Mouse (Mus musculus) leukemia stem cell, adult 10-12 weeks (primary cell): ENCODE data around the gene Fam181a. TPM values are rescaled to one million over a fixed set of nuclear protein-coding genes. Genes with fewer than 3 reads are reported as not detected.

Experiments
- polyA plus RNA-seq: library from polyadenylated mRNA; stranded (reverse); fragments of >175 nt; gene quantifications from 2 replicates; pipeline ENCODE4 v1.2.3, GENCODE M21; 2012; ENCODE audit warnings: low replicate concordance

The Fam181a gene
- polyA plus RNA-seq: not detected in 2 replicates

DNA sequence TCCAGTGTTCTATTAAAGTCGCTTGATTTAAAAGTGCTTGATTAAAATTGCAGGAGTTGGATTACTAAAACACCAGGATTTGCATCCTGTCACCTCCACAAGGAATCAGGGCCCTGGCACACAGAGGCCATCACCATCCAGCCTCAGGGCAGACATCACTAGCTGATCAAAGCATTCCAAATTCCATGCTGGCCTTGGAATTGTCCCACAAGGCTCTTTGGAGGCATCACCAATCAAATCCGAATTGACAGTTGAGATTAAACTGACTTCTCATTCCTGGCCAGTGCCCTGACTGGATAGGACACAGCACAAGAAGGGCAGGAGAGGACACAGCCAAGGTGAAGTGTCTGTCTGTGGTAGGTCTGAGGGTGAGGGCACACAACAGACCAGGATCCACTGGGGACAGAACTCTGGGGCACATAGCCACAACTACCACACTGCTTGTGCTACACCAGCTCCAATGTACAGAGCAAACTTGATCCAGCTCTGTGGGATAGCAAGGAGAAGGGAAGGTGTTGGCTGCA is at the start of gene Fam181a:
Fam181a (plus strand) TSS at position 232 of the 524 bp plus-strand sequence.

DNA sequence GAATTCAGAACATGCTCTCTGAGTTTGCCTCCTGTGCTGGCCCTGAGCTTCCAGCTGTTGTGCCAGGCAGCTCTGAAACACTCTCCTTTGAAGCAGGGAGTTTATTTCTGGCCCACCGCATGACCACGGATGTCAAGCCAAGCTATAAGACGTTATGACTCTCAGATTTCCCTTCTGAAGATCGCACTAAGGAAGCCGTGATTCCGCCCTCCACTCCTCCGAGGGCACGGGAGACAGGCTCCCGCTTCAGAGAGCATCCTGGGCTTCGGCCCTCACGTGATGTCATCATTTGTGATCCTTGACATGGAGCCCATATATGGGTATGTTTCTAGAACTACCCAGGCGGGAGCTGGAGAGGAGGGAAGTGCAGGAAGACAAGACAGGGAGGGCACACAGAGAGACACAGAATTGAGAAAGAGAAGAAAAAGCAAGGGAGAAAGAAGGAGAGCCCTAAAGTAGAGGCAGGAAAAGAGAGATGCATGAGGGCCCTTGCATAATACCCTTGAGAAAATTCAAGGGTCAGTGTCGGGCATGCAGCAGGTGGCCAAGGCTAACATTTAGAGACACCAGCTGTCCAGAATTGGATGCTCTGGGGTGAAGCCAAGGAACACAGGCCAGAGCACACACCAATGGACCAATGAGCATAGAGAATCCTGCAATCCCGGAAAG is 45.1 kb downstream of the Fam181a start, which contains the start of gene Asb2:
Asb2 (minus strand) TSS at position 256 of the 669 bp plus-strand sequence.

Other genes with a start within 250 kb of the Fam181a start
- gene Prima1, start 68.8 kb upstream of the Fam181a start, polyA plus RNA-seq: not detected in 2 replicates
- gene Asb2, start 45.0 kb downstream of the Fam181a start, polyA plus RNA-seq: 27.6 and 43.7 TPM in 2 replicates
- gene Otub2, start 77.7 kb downstream of the Fam181a start, polyA plus RNA-seq: 6.9 and 11.8 TPM in 2 replicates
- not detected in 2 replicates for gene 9330161L09Rik, start 96.8 kb downstream of the Fam181a start, polyA plus RNA-seq
- gene Ddx24, start 114.9 kb downstream of the Fam181a start, polyA plus RNA-seq: 17.6 and 42.7 TPM in 2 replicates
- gene Ifi27, start 123.2 kb downstream of the Fam181a start, polyA plus RNA-seq: 9.1 and 11.5 TPM in 2 replicates
- gene Ifi27l2a, start 132.7 kb downstream of the Fam181a start, polyA plus RNA-seq: 13.3 and 39.8 TPM in 2 replicates
- gene Ifi27l2b, start 146.2 kb downstream of the Fam181a start, polyA plus RNA-seq: not detected in 2 replicates
- gene Ppp4r4, start 221.3 kb downstream of the Fam181a start, polyA plus RNA-seq: not detected in 2 replicates